Mouse (Mus musculus) skeletal muscle tissue, adult 2 months (tissue): Measurements from ENCODE around the gene Pak4.
A peak's percentile ranks its signal among the peaks of the same experiment; 100 is the strongest.

ENCODE experiments used
- DNase-seq: peaks from one replicate; pipeline ENCODE4 v3.0.0-alpha.2; 2012; ENCODE audit warnings: low read depth, low spot score

Gene Pak4

GRCm38 (mm10) chr7:28591862-28592261 lies 6.1 kb downstream of the Pak4 start:
- DNase-seq, result no peak

GRCm38 (mm10) chr7:28587644-28588043 lies 10.3 kb downstream of the Pak4 start:
- no peak for DNase-seq

GRCm38 (mm10) chr7:28586663-28587411 lies 11.1 kb downstream of the Pak4 start:
- DNase-seq, result no peak

- DNase-seq, result no peak
Measured at GRCm38 (mm10) chr7:28585001-28585400, 13.0 kb downstream of the Pak4 start.

- no peak for DNase-seq
Measured at GRCm38 (mm10) chr7:28584468-28584867, 13.5 kb downstream of the Pak4 start.

GRCm38 (mm10) chr7:28583570-28584344 lies 14.2 kb downstream of the Pak4 start:
- no peak for DNase-seq

- no peak for DNase-seq
Measured at GRCm38 (mm10) chr7:28582841-28583240, 15.1 kb downstream of the Pak4 start.

GRCm38 (mm10) chr7:28581721-28582120 lies 16.3 kb downstream of the Pak4 start:
- no peak for DNase-seq

GRCm38 (mm10) chr7:28579826-28580225 lies 18.2 kb downstream of the Pak4 start:
- no peak for DNase-seq

GRCm38 (mm10) chr7:28578543-28579053 lies 19.4 kb downstream of the Pak4 start:
- no peak for DNase-seq

GRCm38 (mm10) chr7:28577826-28578542 lies 20.0 kb downstream of the Pak4 start:
- DNase-seq, result no peak

GRCm38 (mm10) chr7:28576271-28576914 lies 21.6 kb downstream of the Pak4 start:
- DNase-seq, result peak; percentile 54

- DNase-seq, result no peak
Measured at GRCm38 (mm10) chr7:28575597-28575996, 22.4 kb downstream of the Pak4 start.

GRCm38 (mm10) chr7:28573236-28573635 lies 24.7 kb downstream of the Pak4 start:
- no peak for DNase-seq

GRCm38 (mm10) chr7:28572689-28573088 lies 25.3 kb downstream of the Pak4 start:
- no peak for DNase-seq

GRCm38 (mm10) chr7:28570982-28571682 lies 26.9 kb downstream of the Pak4 start:
- DNase-seq, result no peak

- DNase-seq, result peak; percentile 76
Measured at GRCm38 (mm10) chr7:28570291-28570981, 27.5 kb downstream of the Pak4 start.

- peak; percentile 59 for DNase-seq
Measured at GRCm38 (mm10) chr7:28568253-28568652, 29.7 kb downstream of the Pak4 start.

GRCm38 (mm10) chr7:28567539-28567938 lies 30.4 kb downstream of the Pak4 start:
- DNase-seq, result no peak

- no peak for DNase-seq
Measured at GRCm38 (mm10) chr7:28565407-28565806, 32.6 kb downstream of the Pak4 start.
